Mouse (Mus musculus): ENCODE results near the gene Kansl3. TPM values are rescaled to one million over a fixed set of nuclear protein-coding genes. Genes with fewer than 3 reads are reported as not detected.
A peak's percentile ranks its signal among the peaks of the same experiment; 100 is the strongest.

The Kansl3 gene
- polyA plus RNA-seq, 1 experiment from 2014 or later: 49.8 TPM

DNA sequence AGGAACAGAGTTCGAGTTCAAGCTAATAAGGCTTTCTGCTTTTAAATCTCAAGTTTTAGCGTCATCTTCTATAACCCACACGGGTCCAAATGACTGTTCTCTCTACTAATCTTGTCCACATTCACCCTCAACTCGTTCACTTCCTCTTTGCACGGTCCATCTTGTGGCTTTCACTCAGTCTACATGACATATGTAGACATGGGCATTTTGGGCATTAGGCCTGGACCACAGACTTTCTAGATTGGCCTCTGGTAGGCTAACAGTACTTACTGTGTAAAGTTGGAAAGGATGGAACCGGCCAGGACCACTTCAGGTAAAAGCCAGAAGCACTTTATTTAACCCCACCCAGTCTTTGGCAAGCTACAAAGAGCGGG is 61.9 kb downstream of the Kansl3 start:
- H3K27ac ChIP-seq (ENCODE audit: low read length): no peak overlapping the region
- H3K9ac ChIP-seq (replicated peaks; ENCODE audit: low read length): no peak overlapping the region
- H3K9me3 ChIP-seq (ENCODE audit: low read length): no peaks in the 10 kb centered on the region
- H3K4me3 ChIP-seq (ENCODE audit: low read length): no peak overlapping the region
- peaks cover 23% of the 10 kb centered on the region for H3K4me1 ChIP-seq (ENCODE audit: insufficient read depth, low read length)
- no peaks in the 10 kb centered on the region; the same call in 1 of the 2 replicates for H3K27me3 ChIP-seq (ENCODE audit: insufficient read depth, low read length)
- WGBS: 66% methylated on average over 7 of the region's 7 CpGs
- H3K4me2 ChIP-seq (replicated peaks; ENCODE audit: low read depth, low read length): no peak overlapping the region
- ATAC-seq (ENCODE audit: low FRiP score, low TSS enrichment): peak; percentile 2
- H3K36me3 ChIP-seq (ENCODE audit: insufficient read depth, low read length): no peaks in the 10 kb centered on the region

DNA sequence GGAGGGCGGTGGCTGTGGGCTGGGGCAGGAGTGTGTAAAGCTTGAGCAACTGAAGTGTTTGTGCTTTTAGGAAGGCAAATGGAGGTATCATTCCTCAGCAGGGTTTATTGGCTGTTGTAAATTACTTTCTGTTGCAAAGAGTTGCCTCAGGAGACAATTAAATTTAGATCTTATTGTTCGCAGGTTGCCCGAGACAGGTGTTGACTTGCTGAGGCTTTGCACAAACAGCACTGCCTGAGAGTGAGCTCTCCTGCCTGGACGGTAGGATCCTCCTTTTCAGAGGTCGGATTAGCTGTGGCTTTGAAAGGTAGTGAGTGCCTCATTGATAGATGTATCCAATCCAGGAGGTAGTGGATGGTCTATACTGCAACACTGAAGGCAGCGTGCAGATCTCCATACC is 62.9 kb downstream of the Kansl3 start:
- H3K27me3 ChIP-seq (ENCODE audit: insufficient read depth, low read length): no peaks in the 10 kb centered on the region; the same call in 1 of the 2 replicates
- H3K36me3 ChIP-seq (ENCODE audit: insufficient read depth, low read length): no peaks in the 10 kb centered on the region
- no peak overlapping the region for H3K27ac ChIP-seq (ENCODE audit: low read length)
- 65% methylated on average over 6 of the region's 6 CpGs for WGBS
- H3K4me3 ChIP-seq (ENCODE audit: low read length): no peak overlapping the region
- H3K9ac ChIP-seq (replicated peaks; ENCODE audit: low read length): no peak overlapping the region
- no peak for ATAC-seq (ENCODE audit: low FRiP score, low TSS enrichment)
- peaks cover 23% of the 10 kb centered on the region for H3K4me1 ChIP-seq (ENCODE audit: insufficient read depth, low read length)
- H3K4me2 ChIP-seq (replicated peaks; ENCODE audit: low read depth, low read length): no peak overlapping the region
- no peaks in the 10 kb centered on the region for H3K9me3 ChIP-seq (ENCODE audit: low read length)

DNA sequence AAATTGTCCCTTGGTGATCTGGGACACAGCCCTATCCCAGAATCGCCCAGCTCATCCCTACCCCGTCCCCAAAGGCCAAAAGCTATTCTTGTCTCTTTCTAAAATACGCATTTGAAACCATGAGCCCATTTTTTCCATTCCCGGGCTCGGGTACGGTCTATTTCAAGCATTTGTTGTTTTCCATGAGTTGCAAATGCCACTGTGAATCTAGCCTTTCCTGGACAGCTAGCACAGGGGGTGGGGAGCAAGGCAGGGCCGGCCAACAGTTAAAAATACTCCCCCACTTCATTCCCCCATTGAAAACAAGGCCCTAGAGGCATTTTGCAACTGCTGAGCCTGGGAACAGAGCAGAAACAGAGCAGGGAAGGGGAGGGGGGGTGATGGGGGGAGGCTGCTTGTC is 64.2 kb downstream of the Kansl3 start:
- H3K27ac ChIP-seq (ENCODE audit: low read length): no peak overlapping the region
- no peak for ATAC-seq (ENCODE audit: low FRiP score, low TSS enrichment)
- WGBS: 63% methylated on average over 7 of the region's 7 CpGs

DNA sequence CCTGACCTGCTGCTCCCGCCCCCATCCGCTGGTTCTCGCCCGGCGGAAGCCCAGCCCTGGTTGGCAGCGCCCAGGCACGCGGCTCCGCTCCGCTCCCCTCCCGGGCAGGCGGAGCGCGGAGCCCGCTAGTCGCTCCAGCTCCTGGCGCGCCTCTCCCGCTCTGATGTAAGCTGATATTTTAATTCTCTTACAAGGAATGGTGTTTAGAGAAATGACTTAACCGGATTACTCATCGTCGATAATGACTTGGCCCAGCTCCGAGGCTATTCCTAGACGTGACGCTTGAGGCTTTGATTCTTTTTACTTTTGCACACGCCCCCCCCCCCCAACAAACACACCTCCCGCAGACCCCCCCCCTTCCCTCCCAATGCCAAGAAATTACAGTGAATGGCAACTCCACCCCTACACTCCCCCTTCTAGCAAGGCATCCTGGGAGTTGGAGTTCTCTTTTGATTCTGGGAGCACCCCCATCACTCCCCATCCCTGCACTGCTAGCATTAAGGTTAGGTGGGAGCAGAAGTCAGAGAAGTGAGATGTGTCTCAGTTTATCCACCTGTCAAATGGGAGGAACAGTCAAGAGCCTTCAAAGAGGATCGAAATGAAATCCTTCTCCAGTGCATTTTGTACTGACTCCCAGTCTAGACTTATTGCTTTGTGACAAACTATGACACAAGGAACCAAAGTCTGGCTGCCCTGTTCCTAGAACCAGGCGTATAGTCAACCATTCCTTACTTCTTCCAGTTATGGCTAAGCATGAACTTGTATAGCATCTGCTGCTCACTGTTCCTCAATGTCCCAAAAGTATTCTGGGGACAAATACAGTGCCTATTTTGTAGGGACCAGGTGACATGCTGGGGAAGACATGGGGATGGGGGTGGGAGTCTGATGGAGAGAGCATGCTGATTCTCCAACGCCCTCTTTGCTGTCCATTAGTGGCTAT is 65.3 kb downstream of the Kansl3 start:
- Histone ChIP-seq H3K9me3 (ENCODE audit: low read length) (no peaks in the 10 kb centered on the region), H3K4me1 (ENCODE audit: insufficient read depth, low read length) (peaks cover 11% of the 10 kb centered on the region), H3K4me2 (replicated peaks; ENCODE audit: low read depth, low read length) (peak overlapping the region; percentile 73), H3K36me3 (ENCODE audit: insufficient read depth, low read length) (no peaks in the 10 kb centered on the region), H3K27ac (ENCODE audit: low read length) (no peak overlapping the region), H3K27me3 (ENCODE audit: insufficient read depth, low read length) (no peaks in the 10 kb centered on the region; the same call in 1 of the 2 replicates), H3K9ac (replicated peaks; ENCODE audit: low read length) (peak overlapping the region; percentile 53), H3K4me3 (ENCODE audit: low read length) (peak overlapping the region; percentile 41)
- WGBS: 9% methylated on average over 30 of the region's 30 CpGs
- ATAC-seq (ENCODE audit: low FRiP score, low TSS enrichment): peak; percentile 33

More for the DNA sequence above, 64.2 kb downstream of the Kansl3 start:
- no peak overlapping the region for H3K4me3 ChIP-seq (ENCODE audit: low read length)
- H3K9me3 ChIP-seq (ENCODE audit: low read length): no peaks in the 10 kb centered on the region
- peaks cover 22% of the 10 kb centered on the region for H3K4me1 ChIP-seq (ENCODE audit: insufficient read depth, low read length)
- H3K4me2 ChIP-seq (replicated peaks; ENCODE audit: low read depth, low read length): no peak overlapping the region
- no peaks in the 10 kb centered on the region; the same call in 1 of the 2 replicates for H3K27me3 ChIP-seq (ENCODE audit: insufficient read depth, low read length)
- no peak overlapping the region for H3K9ac ChIP-seq (replicated peaks; ENCODE audit: low read length)
- H3K36me3 ChIP-seq (ENCODE audit: insufficient read depth, low read length): no peaks in the 10 kb centered on the region

GRCm38 (mm10) chr1:36302957-36303356 is 66.0 kb downstream of the Kansl3 start:
- 17% methylated on average over 9 of the region's 9 CpGs for WGBS
- H3K27ac ChIP-seq (ENCODE audit: low read length): no peak overlapping the region
- peak overlapping the region; percentile 53 for H3K9ac ChIP-seq (replicated peaks; ENCODE audit: low read length)
- peak overlapping the region; percentile 73 for H3K4me2 ChIP-seq (replicated peaks; ENCODE audit: low read depth, low read length)
- no peaks in the 10 kb centered on the region for H3K9me3 ChIP-seq (ENCODE audit: low read length)
- no peaks in the 10 kb centered on the region for H3K27me3 ChIP-seq (ENCODE audit: insufficient read depth, low read length)
- no peak for ATAC-seq (ENCODE audit: low FRiP score, low TSS enrichment)
- H3K4me1 ChIP-seq (ENCODE audit: insufficient read depth, low read length): peaks cover 6% of the 10 kb centered on the region
- H3K4me3 ChIP-seq (ENCODE audit: low read length): peak overlapping the region; percentile 41
- no peaks in the 10 kb centered on the region for H3K36me3 ChIP-seq (ENCODE audit: insufficient read depth, low read length)

GRCm38 (mm10) chr1:36302273-36302672 is 66.7 kb downstream of the Kansl3 start:
- no peak overlapping the region for H3K4me2 ChIP-seq (replicated peaks; ENCODE audit: low read depth, low read length)
- H3K4me3 ChIP-seq (ENCODE audit: low read length): no peak overlapping the region
- no peak overlapping the region for H3K9ac ChIP-seq (replicated peaks; ENCODE audit: low read length)
- no peak for ATAC-seq (ENCODE audit: low FRiP score, low TSS enrichment)
- peaks cover 6% of the 10 kb centered on the region for H3K4me1 ChIP-seq (ENCODE audit: insufficient read depth, low read length)
- 76% methylated on average over 8 of the region's 8 CpGs for WGBS
- no peaks in the 10 kb centered on the region for H3K27me3 ChIP-seq (ENCODE audit: insufficient read depth, low read length)
- H3K36me3 ChIP-seq (ENCODE audit: insufficient read depth, low read length): no peaks in the 10 kb centered on the region
- H3K27ac ChIP-seq (ENCODE audit: low read length): no peak overlapping the region
- no peaks in the 10 kb centered on the region for H3K9me3 ChIP-seq (ENCODE audit: low read length)

GRCm38 (mm10) chr1:36300486-36300885 is 68.5 kb downstream of the Kansl3 start:
- Histone ChIP-seq H3K4me3 (ENCODE audit: low read length) (no peak overlapping the region), H3K9me3 (ENCODE audit: low read length) (no peaks in the 10 kb centered on the region), H3K36me3 (ENCODE audit: insufficient read depth, low read length) (no peaks in the 10 kb centered on the region), H3K9ac (replicated peaks; ENCODE audit: low read length) (no peak overlapping the region), H3K27me3 (ENCODE audit: insufficient read depth, low read length) (no peaks in the 10 kb centered on the region), H3K4me2 (replicated peaks; ENCODE audit: low read depth, low read length) (no peak overlapping the region), H3K27ac (ENCODE audit: low read length) (no peak overlapping the region), H3K4me1 (ENCODE audit: insufficient read depth, low read length) (peaks cover 6% of the 10 kb centered on the region)
- WGBS: 84% methylated on average over 6 of the region's 6 CpGs
- ATAC-seq (ENCODE audit: low FRiP score, low TSS enrichment): no peak

GRCm38 (mm10) chr1:36299676-36300075 is 69.3 kb downstream of the Kansl3 start:
- Histone ChIP-seq H3K27me3 (ENCODE audit: insufficient read depth, low read length) (no peaks in the 10 kb centered on the region), H3K4me3 (ENCODE audit: low read length) (no peak overlapping the region), H3K36me3 (ENCODE audit: insufficient read depth, low read length) (no peaks in the 10 kb centered on the region), H3K9ac (replicated peaks; ENCODE audit: low read length) (no peak overlapping the region), H3K4me2 (replicated peaks; ENCODE audit: low read depth, low read length) (no peak overlapping the region), H3K27ac (ENCODE audit: low read length) (no peak overlapping the region), H3K4me1 (ENCODE audit: insufficient read depth, low read length) (peaks cover 6% of the 10 kb centered on the region), H3K9me3 (ENCODE audit: low read length) (no peaks in the 10 kb centered on the region)
- WGBS: 46% methylated on average over 2 of the region's 2 CpGs
- no peak for ATAC-seq (ENCODE audit: low FRiP score, low TSS enrichment)

DNA sequence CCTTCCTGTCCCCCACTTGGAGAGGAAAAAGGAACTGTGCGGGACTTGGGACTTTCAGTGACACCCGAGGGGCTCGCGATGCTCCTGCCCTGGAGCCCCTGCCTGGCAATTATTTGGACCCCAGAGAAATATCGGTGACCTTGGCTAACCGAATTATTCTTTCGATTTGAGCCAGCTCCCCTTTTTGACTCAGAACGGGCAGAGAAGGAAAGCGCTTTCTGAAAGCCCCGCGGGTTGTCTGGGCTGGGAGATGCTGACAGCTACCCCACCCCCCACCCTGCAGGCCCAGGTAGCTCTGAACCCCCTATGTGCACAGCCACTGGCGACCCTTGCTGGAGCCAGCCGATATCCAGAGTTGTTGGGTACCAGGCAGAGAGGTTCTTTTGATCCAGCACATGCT is 69.9 kb downstream of the Kansl3 start:
- H3K27me3 ChIP-seq (ENCODE audit: insufficient read depth, low read length): no peaks in the 10 kb centered on the region
- peaks cover 6% of the 10 kb centered on the region for H3K4me1 ChIP-seq (ENCODE audit: insufficient read depth, low read length)
- H3K9ac ChIP-seq (replicated peaks; ENCODE audit: low read length): no peak overlapping the region
- no peak overlapping the region for H3K4me3 ChIP-seq (ENCODE audit: low read length)
- H3K4me2 ChIP-seq (replicated peaks; ENCODE audit: low read depth, low read length): no peak overlapping the region
- 31% methylated on average over 13 of the region's 13 CpGs for WGBS
- no peak overlapping the region for H3K27ac ChIP-seq (ENCODE audit: low read length)
- no peaks in the 10 kb centered on the region for H3K9me3 ChIP-seq (ENCODE audit: low read length)
- no peak for ATAC-seq (ENCODE audit: low FRiP score, low TSS enrichment)
- H3K36me3 ChIP-seq (ENCODE audit: insufficient read depth, low read length): no peaks in the 10 kb centered on the region

GRCm38 (mm10) chr1:36298107-36298506 is 70.9 kb downstream of the Kansl3 start:
- peaks cover 4% of the 10 kb centered on the region for H3K4me1 ChIP-seq (ENCODE audit: insufficient read depth, low read length)
- H3K36me3 ChIP-seq (ENCODE audit: insufficient read depth, low read length): no peaks in the 10 kb centered on the region
- H3K9me3 ChIP-seq (ENCODE audit: low read length): no peaks in the 10 kb centered on the region
- H3K27ac ChIP-seq (ENCODE audit: low read length): no peak overlapping the region
- no peak overlapping the region for H3K9ac ChIP-seq (replicated peaks; ENCODE audit: low read length)
- no peak overlapping the region for H3K4me3 ChIP-seq (ENCODE audit: low read length)
- no peaks in the 10 kb centered on the region for H3K27me3 ChIP-seq (ENCODE audit: insufficient read depth, low read length)
- ATAC-seq (ENCODE audit: low FRiP score, low TSS enrichment): no peak
- no peak overlapping the region for H3K4me2 ChIP-seq (replicated peaks; ENCODE audit: low read depth, low read length)
- WGBS: 78% methylated on average over 4 of the region's 4 CpGs

All from kidney, embryonic 16.5 days (tissue).